Mouse (Mus musculus) hindbrain, embryonic 16.5 days (tissue): ENCODE data around the gene Olfr1311. TPM values are rescaled to one million over a fixed set of nuclear protein-coding genes. Genes with fewer than 3 reads are reported as not detected.
"Not testable (repeated sequence)": the region's sequence is repeated elsewhere in the genome, so short reads cannot be mapped to it uniquely, and the experiment has no call there.

Source experiments
- ATAC-seq: fragments of 200-750 bp; cut with Nextera tagmentation; 2 replicates; pipeline ENCODE4 v1.8.0; 2017; ENCODE audit warnings: moderate TSS enrichment, moderate library complexity
- H3K27ac ChIP-seq: fragments of 300-500 bp; sonication (generic); 2 replicates; pipeline ENCODE4 v1.5.1; 2014; ENCODE audit warnings: low read depth, mild to moderate bottlenecking, control low read depth, low read length, moderate library complexity
- H3K27me3 ChIP-seq: fragments of 300-500 bp; sonication (generic); replicated peaks from 2 replicates; pipeline ENCODE4 v1.6.1; 2014; ENCODE audit warnings: low read length; ENCODE audit not compliant: control insufficient read depth, insufficient read depth
- H3K36me3 ChIP-seq: fragments of 300-500 bp; sonication (generic); 2 replicates; pipeline ENCODE4 v1.6.1; 2014; ENCODE audit warnings: mild to moderate bottlenecking, low read length, moderate library complexity, mixed read lengths; ENCODE audit not compliant: control insufficient read depth, insufficient read depth
- H3K4me1 ChIP-seq: fragments of 300-500 bp; sonication (generic); 2 replicates; pipeline ENCODE4 v1.6.1; 2014; ENCODE audit warnings: low read depth, low read length; ENCODE audit not compliant: control insufficient read depth, insufficient read depth
- H3K4me2 ChIP-seq: fragments of 300-500 bp; sonication (generic); 2 replicates; pipeline ENCODE4 v1.6.1; 2014; ENCODE audit warnings: mild to moderate bottlenecking, low read length, control low read depth, moderate library complexity
- H3K4me3 ChIP-seq: fragments of 300-500 bp; sonication (generic); 2 replicates; pipeline ENCODE4 v1.5.1; 2014; ENCODE audit warnings: mild to moderate bottlenecking, low read length, control low read depth, moderate library complexity
- H3K9ac ChIP-seq: fragments of 300-500 bp; sonication (generic); 2 replicates; pipeline ENCODE4 v1.6.1; 2014; ENCODE audit warnings: low read depth, mild to moderate bottlenecking, control low read depth, low read length, moderate library complexity
- H3K9me3 ChIP-seq: fragments of 300-500 bp; sonication (generic); 2 replicates; pipeline ENCODE4 v1.6.1; 2014; ENCODE audit warnings: mild to moderate bottlenecking, low read length, moderate library complexity; ENCODE audit not compliant: control insufficient read depth
- WGBS: fragments of 180-500 bp; shearing (Covaris S2); extraction: QIAGEN DNeasy Blood & Tissue Kit; methylation state at CpG from one replicate; pipeline ENCODE4 v1.1.7; 2014; 5-methylcytosine and 5-hydroxymethylcytosine counted together
- polyA plus RNA-seq: library from polyadenylated mRNA; unstranded; fragments of >200 nt; fragmentation: Nextera tagmentation; extraction: Ambion mirVana; gene quantifications from 2 replicates; pipeline ENCODE4 v1.2.1, GENCODE M21; 2015

The Olfr1311 gene
- polyA plus RNA-seq: not detected in 2 replicates

DNA sequence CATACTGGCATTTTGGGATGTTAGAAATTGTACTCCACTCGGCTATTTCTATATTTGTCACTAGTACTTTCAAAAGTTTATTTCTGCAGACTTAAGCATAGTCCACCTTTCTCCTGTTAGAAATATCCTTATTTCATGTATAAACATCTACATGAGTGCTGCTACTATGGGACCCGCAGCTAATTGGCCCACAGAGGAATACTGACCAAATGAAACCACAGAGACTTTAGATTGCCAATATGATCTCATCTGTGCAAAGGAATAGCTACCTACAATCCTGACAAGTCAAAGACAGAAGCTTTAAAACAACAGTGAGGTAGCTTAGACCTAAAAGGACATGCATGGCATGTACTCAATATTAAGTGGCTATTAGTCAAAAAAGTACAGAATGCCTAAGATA, at the start of gene Olfr1311:
Gene Olfr1311 (minus strand): TSS at position 101 of the 400 bp plus-strand sequence.
- no peak within 1 kb of the TSS for H3K4me3 ChIP-seq
- no peaks in the 10 kb centered on the region for H3K27me3 ChIP-seq
- no peaks in the 10 kb centered on the region for H3K9me3 ChIP-seq
- H3K4me1 ChIP-seq: no peaks in the 10 kb centered on the region
- H3K27ac ChIP-seq: no peak within 1 kb of the TSS
- no peak for ATAC-seq
- H3K36me3 ChIP-seq: no peaks in the 10 kb centered on the region
- WGBS: 94% methylated on average over 2 of the region's 2 CpGs
- no peak within 1 kb of the TSS for H3K4me2 ChIP-seq
- no peak within 1 kb of the TSS for H3K9ac ChIP-seq

DNA sequence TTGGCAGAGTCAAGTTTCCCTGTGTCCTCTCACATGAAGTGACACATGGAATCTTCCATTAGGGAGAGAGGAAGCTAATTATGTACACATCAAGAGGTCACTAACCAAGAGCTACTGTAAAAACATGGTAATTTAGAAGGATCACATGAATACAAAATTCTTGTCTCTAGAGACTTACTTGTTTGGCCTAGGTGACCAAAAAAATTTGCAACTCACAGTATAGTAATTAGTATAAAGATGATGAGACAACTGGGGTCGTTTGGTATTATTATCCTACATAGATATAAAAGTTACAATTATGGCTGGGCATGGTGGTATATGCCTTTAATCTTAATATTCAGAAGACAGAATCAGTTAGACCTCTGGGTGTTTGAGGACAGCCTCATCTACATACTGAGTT, 25.9 kb upstream of the Olfr1311 start, which contains the start of gene Olfr1312:
Gene Olfr1312 (minus strand): TSS at position 101 of the 400 bp plus-strand sequence.
- WGBS: 30% methylated on average over 1 of the region's 1 CpGs
- no peaks in the 10 kb centered on the region for H3K9me3 ChIP-seq
- no peak for ATAC-seq

GRCm38 (mm10) chr2:112026971-112027370, 2.8 kb upstream of the Olfr1311 start:
- H3K4me1 ChIP-seq, H3K27ac ChIP-seq, H3K27me3 ChIP-seq, H3K4me2 ChIP-seq, H3K9ac ChIP-seq, H3K4me3 ChIP-seq, H3K36me3 ChIP-seq, H3K9me3 ChIP-seq, ATAC-seq: not testable (repeated sequence)
- 53% methylated on average over 6 of the region's 6 CpGs for WGBS

More for the DNA sequence above, 25.9 kb upstream of the Olfr1311 start, which contains the start of gene Olfr1312:
- no peak within 1 kb of the TSS for H3K27ac ChIP-seq
- no peak within 1 kb of the TSS for H3K9ac ChIP-seq
- H3K4me2 ChIP-seq: no peak within 1 kb of the TSS
- H3K4me3 ChIP-seq: no peak within 1 kb of the TSS
- no peaks in the 10 kb centered on the region for H3K36me3 ChIP-seq
- H3K27me3 ChIP-seq: no peaks in the 10 kb centered on the region
- no peaks in the 10 kb centered on the region for H3K4me1 ChIP-seq

GRCm38 (mm10) chr2:112014900-112015299, 9.3 kb downstream of the Olfr1311 start:
- H3K4me2 ChIP-seq: no peak overlapping the region
- no peak overlapping the region for H3K27ac ChIP-seq
- no peaks in the 10 kb centered on the region for H3K4me1 ChIP-seq
- WGBS: 90% methylated on average over 3 of the region's 3 CpGs
- no peak overlapping the region for H3K9ac ChIP-seq
- no peaks in the 10 kb centered on the region for H3K9me3 ChIP-seq
- H3K36me3 ChIP-seq: no peaks in the 10 kb centered on the region
- no peak for ATAC-seq
- no peaks in the 10 kb centered on the region for H3K27me3 ChIP-seq
- H3K4me3 ChIP-seq: no peak overlapping the region

DNA sequence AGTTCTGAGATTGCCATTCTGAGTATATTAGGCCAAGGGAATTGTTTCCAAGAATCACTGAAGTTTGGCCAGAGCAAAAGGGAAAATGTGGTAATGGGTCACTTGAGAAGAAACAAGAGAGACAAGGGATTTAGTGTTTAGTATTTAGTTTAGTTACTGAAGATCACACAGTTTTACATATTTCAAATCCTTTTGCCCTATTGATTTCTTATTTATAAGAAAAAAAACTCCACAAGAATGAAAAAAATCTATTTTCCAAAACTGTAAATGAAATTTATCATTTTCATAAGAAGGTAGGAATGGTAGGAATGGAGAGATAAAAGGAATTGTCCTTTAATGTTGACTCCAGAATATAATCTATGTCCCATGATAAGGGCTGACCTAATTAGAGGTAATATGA, 11.6 kb downstream of the Olfr1311 start, which contains the start of gene Olfr1310:
Gene Olfr1310 (minus strand): TSS at position 101 of the 400 bp plus-strand sequence.
- no peak within 1 kb of the TSS for H3K4me3 ChIP-seq
- no peak within 1 kb of the TSS for H3K4me2 ChIP-seq
- no peaks in the 10 kb centered on the region for H3K9me3 ChIP-seq
- H3K27me3 ChIP-seq: no peaks in the 10 kb centered on the region
- no peaks in the 10 kb centered on the region for H3K36me3 ChIP-seq
- H3K4me1 ChIP-seq: no peaks in the 10 kb centered on the region
- no peak within 1 kb of the TSS for H3K27ac ChIP-seq
- no peak within 1 kb of the TSS for H3K9ac ChIP-seq
- ATAC-seq: no peak

- 65% methylated on average over 1 of the region's 1 CpGs for WGBS
- Histone ChIP-seq H3K4me2 (no peak within 1 kb of the TSS), H3K4me1 (no peaks in the 10 kb centered on the region), H3K4me3 (no peak within 1 kb of the TSS), H3K27ac (no peak within 1 kb of the TSS), H3K27me3 (no peaks in the 10 kb centered on the region), H3K36me3 (no peaks in the 10 kb centered on the region), H3K9ac (no peak within 1 kb of the TSS), H3K9me3 (no peaks in the 10 kb centered on the region)
- no peak for ATAC-seq
These were observed 34.0 kb downstream of the Olfr1311 start, which contains the start of gene Olfr1309 for GRCm38 (mm10) chr2:111990181-111990580. TSS of gene Olfr1309 (minus strand) at chr2:111990281.

Other genes starting within 250 kb of the Olfr1311 start
- not detected in 2 replicates for gene Olfr1302, start 247.0 kb downstream of the Olfr1311 start, polyA plus RNA-seq
- not detected in 2 replicates for gene Olfr1303, start 204.1 kb downstream of the Olfr1311 start, polyA plus RNA-seq
- gene Olfr1305, start 147.3 kb downstream of the Olfr1311 start, polyA plus RNA-seq: not detected in 2 replicates
- not detected in 2 replicates for gene Olfr1306, start 108.1 kb downstream of the Olfr1311 start, polyA plus RNA-seq
- gene Olfr1307, start 75.0 kb downstream of the Olfr1311 start, polyA plus RNA-seq: 0.01 TPM in 1 of 2 replicates, not detected in the other
- gene Olfr1308, start 59.5 kb downstream of the Olfr1311 start, polyA plus RNA-seq: not detected in 2 replicates
- gene Olfr1309, start 34.1 kb downstream of the Olfr1311 start, polyA plus RNA-seq: not detected in 2 replicates
- not detected in 2 replicates for gene Olfr1310, start 11.7 kb downstream of the Olfr1311 start, polyA plus RNA-seq
- not detected in 2 replicates for gene Olfr1312, start 25.8 kb upstream of the Olfr1311 start, polyA plus RNA-seq
- not detected in 2 replicates for gene Olfr1313, start 53.4 kb upstream of the Olfr1311 start, polyA plus RNA-seq
- not detected in 2 replicates for gene Olfr1314, start 72.4 kb upstream of the Olfr1311 start, polyA plus RNA-seq
- not detected in 2 replicates for gene Olfr1315-ps1, start 91.0 kb upstream of the Olfr1311 start, polyA plus RNA-seq
- gene Olfr1316, start 110.6 kb upstream of the Olfr1311 start, polyA plus RNA-seq: not detected in 2 replicates
- not detected in 2 replicates for gene Olfr1317, start 115.9 kb upstream of the Olfr1311 start, polyA plus RNA-seq
- gene Olfr1318, start 129.8 kb upstream of the Olfr1311 start, polyA plus RNA-seq: 0.04 and 0.10 TPM in 2 replicates
- gene Lpcat4, start 215.1 kb upstream of the Olfr1311 start, polyA plus RNA-seq: 28.5 and 32.4 TPM in 2 replicates
- 0.04 TPM in 1 of 2 replicates, not detected in the other for gene Nutm1, start 234.9 kb upstream of the Olfr1311 start, polyA plus RNA-seq
- 165 and 189 TPM in 2 replicates for gene Nop10, start 237.5 kb upstream of the Olfr1311 start, polyA plus RNA-seq
- 14.7 and 17.5 TPM in 2 replicates for gene Slc12a6, start 241.4 kb upstream of the Olfr1311 start, polyA plus RNA-seq
- gene Gm21985, start 241.9 kb upstream of the Olfr1311 start, polyA plus RNA-seq: not detected in 2 replicates